Mouse (Mus musculus) limb, embryonic 11.5 days (tissue): ENCODE results near the gene Fam227a. TPM values are rescaled to one million over a fixed set of nuclear protein-coding genes. Genes with fewer than 3 reads are reported as not detected.

ENCODE experiments used
- microRNA-seq: library from miRNA; unstranded; fragments of <30 nt; microRNA quantifications from one replicate; pipeline ENCODE4, GENCODE M21; 2016
- polyA plus RNA-seq: library from polyadenylated mRNA; unstranded; fragments of >200 nt; fragmentation: Nextera tagmentation; extraction: Ambion mirVana; gene quantifications from 2 replicates; pipeline ENCODE4 v1.2.1, GENCODE M21; 2014

The Fam227a gene
- polyA plus RNA-seq, 1 experiment from 2014 or later = 2.0 TPM

Small RNA genes lying within 50 kb of the gene (microRNA-seq; reads per million reads assigned to microRNA genes)
- not detected for gene Gm27903

Other genes with a start within 250 kb of the Fam227a start
- 149 and 156 TPM in 2 replicates for gene Csnk1e, start 203.4 kb downstream of the Fam227a start, polyA plus RNA-seq
- not detected in 2 replicates for gene Kcnj4, start 153.7 kb downstream of the Fam227a start, polyA plus RNA-seq
- 11.4 and 12.8 TPM in 2 replicates for gene Kdelr3, start 142.5 kb downstream of the Fam227a start, polyA plus RNA-seq
- gene Ddx17, start 112.2 kb downstream of the Fam227a start, polyA plus RNA-seq = 89.7 and 96.5 TPM in 2 replicates
- gene Dmc1, start 53.8 kb downstream of the Fam227a start, polyA plus RNA-seq = 1.2 and 1.8 TPM in 2 replicates
- 60.2 and 64.1 TPM in 2 replicates for gene Cby1, start 243 bp upstream of the Fam227a start, polyA plus RNA-seq
- gene Tomm22, start 11.9 kb upstream of the Fam227a start, polyA plus RNA-seq = 271 and 277 TPM in 2 replicates
- 17.3 and 19.5 TPM in 2 replicates for gene Josd1, start 29.0 kb upstream of the Fam227a start, polyA plus RNA-seq
- gene Gtpbp1, start 31.9 kb upstream of the Fam227a start, polyA plus RNA-seq = 38.7 and 39.1 TPM in 2 replicates
- 5.3 and 5.4 TPM in 2 replicates for gene Sun2, start 83.6 kb upstream of the Fam227a start, polyA plus RNA-seq
- 62.1 and 62.5 TPM in 2 replicates for gene Dnal4, start 118.9 kb upstream of the Fam227a start, polyA plus RNA-seq
- gene Nptxr, start 145.8 kb upstream of the Fam227a start, polyA plus RNA-seq = 0.37 and 0.48 TPM in 2 replicates
- 0.50 TPM in 1 of 2 replicates, not detected in the other for gene Npcd, start 175.3 kb upstream of the Fam227a start, polyA plus RNA-seq
- gene Cbx6, start 175.7 kb upstream of the Fam227a start, polyA plus RNA-seq = 11.1 and 12.5 TPM in 2 replicates
- 9.7 and 11.8 TPM in 2 replicates for gene Apobec3, start 232.7 kb upstream of the Fam227a start, polyA plus RNA-seq